Mouse (Mus musculus) activated CD4-positive, CD25-positive, alpha-beta regulatory T cell (primary cell): Measurements from ENCODE around the gene Olfr876. TPM values are rescaled to one million over a fixed set of nuclear protein-coding genes. Genes with fewer than 3 reads are reported as not detected.

ENCODE experiments used
- polyA plus RNA-seq, 2 experiments: library from polyadenylated mRNA; unstranded; fragments of 100-300 nt; shearing (Covaris generic); gene quantifications; one replicate each; pipeline ENCODE4 v1.2.1; 2017

The Olfr876 gene
- under 1 TPM; 0.07 to 0.32 TPM for polyA plus RNA-seq

GRCm38 (mm10) chr9:37802731-37803130 lies at the start of gene Olfr876:
Olfr876 (plus strand) TSS chr9:37803031.

GRCm38 (mm10) chr9:37771759-37772158 lies 31.1 kb upstream of the Olfr876 start, which contains the start of gene Olfr875:
Olfr875 (plus strand) TSS chr9:37771857.

GRCm38 (mm10) chr9:37853969-37854368 lies 51.1 kb downstream of the Olfr876 start, which contains the start of gene Olfr877:
Olfr877 (plus strand) TSS chr9:37854269.

Other genes starting within 250 kb of the Olfr876 start
- gene Siae, start 247.3 kb upstream of the Olfr876 start, polyA plus RNA-seq = 10 to 100 TPM in 1 of 2 experiments, 1 to 10 TPM in 1; 8.5 to 13.0 TPM
- 1 to 10 TPM in 1 of 2 experiments, under 1 TPM in 1; 0.55 to 1.2 TPM for gene Spa17, start 189.3 kb upstream of the Olfr876 start, polyA plus RNA-seq
- 100 to 1,000 TPM; 145 to 146 TPM for gene Tbrg1, start 145.7 kb upstream of the Olfr876 start, polyA plus RNA-seq
- not detected for gene Panx3, start 133.8 kb upstream of the Olfr876 start, polyA plus RNA-seq
- under 1 TPM; 0.23 to 0.60 TPM for gene Olfr160, start 86.8 kb upstream of the Olfr876 start, polyA plus RNA-seq
- gene Olfr874, start 57.9 kb upstream of the Olfr876 start, polyA plus RNA-seq = under 1 TPM in 1 of 2 experiments, not detected in 1; 0.18 TPM
- gene Olfr875, start 31.2 kb upstream of the Olfr876 start, polyA plus RNA-seq = under 1 TPM in 1 of 2 experiments, not detected in 1; 0.10 TPM
- under 1 TPM in 1 of 2 experiments, not detected in 1; 0.16 TPM for gene Olfr877, start 51.2 kb downstream of the Olfr876 start, polyA plus RNA-seq
- not detected for gene Olfr145, start 93.7 kb downstream of the Olfr876 start, polyA plus RNA-seq
- gene Olfr878, start 114.8 kb downstream of the Olfr876 start, polyA plus RNA-seq = under 1 TPM in 1 of 2 experiments, not detected in 1; 0.12 TPM
- under 1 TPM in 1 of 2 experiments, not detected in 1; 0.26 TPM for gene Olfr881, start 188.8 kb downstream of the Olfr876 start, polyA plus RNA-seq
- not detected for gene Olfr883, start 222.8 kb downstream of the Olfr876 start, polyA plus RNA-seq
- not detected for gene Olfr884, start 243.5 kb downstream of the Olfr876 start, polyA plus RNA-seq